Mouse (Mus musculus): ENCODE data around the gene Rbbp6. TPM values are rescaled to one million over a fixed set of nuclear protein-coding genes. Genes with fewer than 3 reads are reported as not detected.
A peak's percentile ranks its signal among the peaks of the same experiment; 100 is the strongest.

Gene Rbbp6
- polyA plus RNA-seq (2015; fragmentation: Nextera tagmentation; extraction: Ambion mirVana), result 30.6 and 31.9 TPM in 2 replicates

- H3K9ac ChIP-seq, result no peak within 1 kb of the TSS
- no peak within 1 kb of the TSS for H3K27ac ChIP-seq
- no peak for ATAC-seq (replicated peaks; ENCODE audit: low FRiP score)
- WGBS, result 80% methylated on average over 5 of the region's 5 CpGs
- no peak within 1 kb of the TSS for H3K4me2 ChIP-seq
- H3K4me1 ChIP-seq, result peaks cover 5% of the 10 kb centered on the region; the same call in 1 of the 2 replicates
- no peaks in the 10 kb centered on the region for H3K27me3 ChIP-seq
- no peaks in the 10 kb centered on the region for H3K9me3 ChIP-seq (replicated peaks)
- no peaks in the 10 kb centered on the region for H3K36me3 ChIP-seq
- no peak within 1 kb of the TSS for H3K4me3 ChIP-seq (replicated peaks)
These were observed at the start of gene Rbbp6 for GRCm38 (mm10) chr7:122965386-122965785. Gene Rbbp6, plus strand, starts transcription at chr7:122965686.

- Histone ChIP-seq H3K27me3 (no peaks in the 10 kb centered on the region; the same call in 1 of the 2 replicates), H3K4me2 (no peak overlapping the region), H3K9me3 (replicated peaks) (no peaks in the 10 kb centered on the region), H3K27ac (no peak overlapping the region), H3K4me1 (no peaks in the 10 kb centered on the region), H3K4me3 (replicated peaks) (no peak overlapping the region), H3K36me3 (no peaks in the 10 kb centered on the region), H3K9ac (no peak overlapping the region)
- 0 out of 2 replicates have a peak, but pooled peaks have one; percentile 43 for ATAC-seq (replicated peaks; ENCODE audit: low FRiP score)
- WGBS, result 48% methylated on average over 13 of the region's 13 CpGs
These were observed 45.5 kb upstream of the Rbbp6 start for GRCm38 (mm10) chr7:122919728-122920582.

GRCm38 (mm10) chr7:122921537-122921936, 43.9 kb upstream of the Rbbp6 start:
- Histone ChIP-seq H3K36me3 (no peaks in the 10 kb centered on the region), H3K27ac (no peak overlapping the region), H3K9ac (no peak overlapping the region), H3K4me2 (no peak overlapping the region), H3K9me3 (replicated peaks) (no peaks in the 10 kb centered on the region), H3K4me3 (replicated peaks) (no peak overlapping the region), H3K4me1 (no peaks in the 10 kb centered on the region), H3K27me3 (no peaks in the 10 kb centered on the region; the same call in 1 of the 2 replicates)
- WGBS, result 85% methylated on average over 9 of the region's 9 CpGs
- no peak for ATAC-seq (replicated peaks; ENCODE audit: low FRiP score)

- 71% methylated on average over 3 of the region's 3 CpGs for WGBS
- Histone ChIP-seq H3K4me2 (no peak overlapping the region), H3K4me1 (no peaks in the 10 kb centered on the region), H3K9ac (no peak overlapping the region), H3K9me3 (replicated peaks) (no peaks in the 10 kb centered on the region), H3K27ac (no peak overlapping the region), H3K36me3 (no peaks in the 10 kb centered on the region), H3K4me3 (replicated peaks) (no peak overlapping the region), H3K27me3 (no peaks in the 10 kb centered on the region)
- ATAC-seq (replicated peaks; ENCODE audit: low FRiP score), result no peak
These were observed 41.2 kb upstream of the Rbbp6 start for GRCm38 (mm10) chr7:122924256-122924655.

GRCm38 (mm10) chr7:122930494-122930893, 35.0 kb upstream of the Rbbp6 start:
- no peak overlapping the region for H3K4me2 ChIP-seq
- H3K4me3 ChIP-seq (replicated peaks), result no peak overlapping the region
- H3K27me3 ChIP-seq, result no peaks in the 10 kb centered on the region
- H3K36me3 ChIP-seq, result no peaks in the 10 kb centered on the region
- 37% methylated on average over 3 of the region's 3 CpGs for WGBS
- H3K27ac ChIP-seq, result no peak overlapping the region
- H3K9me3 ChIP-seq (replicated peaks), result no peaks in the 10 kb centered on the region
- H3K9ac ChIP-seq, result no peak overlapping the region
- H3K4me1 ChIP-seq, result no peaks in the 10 kb centered on the region
- no peak for ATAC-seq (replicated peaks; ENCODE audit: low FRiP score)

- H3K9ac ChIP-seq, result no peak overlapping the region
- 3% methylated on average over 1 of the region's 1 CpGs for WGBS
These were observed 33.3 kb upstream of the Rbbp6 start for GRCm38 (mm10) chr7:122932171-122932570.

GRCm38 (mm10) chr7:122936626-122937025, 28.9 kb upstream of the Rbbp6 start:
- ATAC-seq (replicated peaks; ENCODE audit: low FRiP score), result no peak
- Histone ChIP-seq H3K4me2 (no peak overlapping the region), H3K9ac (no peak overlapping the region), H3K27me3 (no peaks in the 10 kb centered on the region), H3K4me1 (no peaks in the 10 kb centered on the region), H3K36me3 (no peaks in the 10 kb centered on the region), H3K27ac (no peak overlapping the region), H3K9me3 (replicated peaks) (no peaks in the 10 kb centered on the region), H3K4me3 (replicated peaks) (no peak overlapping the region)

More at GRCm38 (mm10) chr7:122932171-122932570, 33.3 kb upstream of the Rbbp6 start:
- no peaks in the 10 kb centered on the region for H3K27me3 ChIP-seq
- H3K36me3 ChIP-seq, result no peaks in the 10 kb centered on the region
- H3K4me2 ChIP-seq, result no peak overlapping the region
- no peak overlapping the region for H3K4me3 ChIP-seq (replicated peaks)
- H3K27ac ChIP-seq, result no peak overlapping the region
- ATAC-seq (replicated peaks; ENCODE audit: low FRiP score), result no peak
- no peaks in the 10 kb centered on the region for H3K9me3 ChIP-seq (replicated peaks)
- H3K4me1 ChIP-seq, result no peaks in the 10 kb centered on the region

- Histone ChIP-seq H3K4me1 (no peaks in the 10 kb centered on the region), H3K27me3 (no peaks in the 10 kb centered on the region), H3K36me3 (no peaks in the 10 kb centered on the region), H3K9me3 (replicated peaks) (no peaks in the 10 kb centered on the region), H3K27ac (no peak overlapping the region), H3K4me2 (no peak overlapping the region), H3K4me3 (replicated peaks) (no peak overlapping the region), H3K9ac (no peak overlapping the region)
- ATAC-seq (replicated peaks; ENCODE audit: low FRiP score), result no peak
- 72% methylated on average over 1 of the region's 1 CpGs for WGBS
These were observed 27.3 kb upstream of the Rbbp6 start for GRCm38 (mm10) chr7:122938197-122938596.

GRCm38 (mm10) chr7:122939181-122939580, 26.3 kb upstream of the Rbbp6 start:
- Histone ChIP-seq H3K9me3 (replicated peaks) (no peaks in the 10 kb centered on the region), H3K4me3 (replicated peaks) (no peak overlapping the region), H3K4me2 (no peak overlapping the region), H3K4me1 (no peaks in the 10 kb centered on the region), H3K36me3 (no peaks in the 10 kb centered on the region), H3K9ac (no peak overlapping the region), H3K27ac (no peak overlapping the region), H3K27me3 (no peaks in the 10 kb centered on the region)
- 72% methylated on average over 3 of the region's 3 CpGs for WGBS
- ATAC-seq (replicated peaks; ENCODE audit: low FRiP score), result no peak

- H3K9me3 ChIP-seq (replicated peaks), result no peaks in the 10 kb centered on the region
- no peak overlapping the region for H3K27ac ChIP-seq
- ATAC-seq (replicated peaks; ENCODE audit: low FRiP score), result no peak
- H3K4me1 ChIP-seq, result no peaks in the 10 kb centered on the region
- H3K4me2 ChIP-seq, result peak overlapping the region; percentile 34
- no peak overlapping the region for H3K9ac ChIP-seq
- no peaks in the 10 kb centered on the region for H3K36me3 ChIP-seq
- WGBS, result 16% methylated on average over 12 of the region's 12 CpGs
- H3K4me3 ChIP-seq (replicated peaks), result 0 out of 2 replicates have a peak overlapping the region, but pooled peaks have one; percentile 3
- no peaks in the 10 kb centered on the region for H3K27me3 ChIP-seq
These were observed 25.0 kb upstream of the Rbbp6 start for GRCm38 (mm10) chr7:122940371-122941075.

GRCm38 (mm10) chr7:122942111-122942510, 23.4 kb upstream of the Rbbp6 start:
- no peaks in the 10 kb centered on the region for H3K36me3 ChIP-seq
- no peak overlapping the region for H3K9ac ChIP-seq
- H3K4me3 ChIP-seq (replicated peaks), result no peak overlapping the region
- WGBS, result 91% methylated on average over 8 of the region's 8 CpGs
- no peak overlapping the region for H3K4me2 ChIP-seq
- H3K27me3 ChIP-seq, result no peaks in the 10 kb centered on the region
- ATAC-seq (replicated peaks; ENCODE audit: low FRiP score), result no peak
- H3K9me3 ChIP-seq (replicated peaks), result no peaks in the 10 kb centered on the region
- no peak overlapping the region for H3K27ac ChIP-seq
- no peaks in the 10 kb centered on the region for H3K4me1 ChIP-seq

- H3K9ac ChIP-seq, result no peak overlapping the region
- H3K4me3 ChIP-seq (replicated peaks), result no peak overlapping the region
- H3K27me3 ChIP-seq, result no peaks in the 10 kb centered on the region
- H3K4me1 ChIP-seq, result no peaks in the 10 kb centered on the region
- 4% methylated on average over 1 of the region's 1 CpGs for WGBS
- H3K4me2 ChIP-seq, result no peak overlapping the region
- no peaks in the 10 kb centered on the region for H3K9me3 ChIP-seq (replicated peaks)
- H3K36me3 ChIP-seq, result no peaks in the 10 kb centered on the region
- H3K27ac ChIP-seq, result no peak overlapping the region
- ATAC-seq (replicated peaks; ENCODE audit: low FRiP score), result no peak; the same call in 1 of the 2 replicates
These were observed 20.3 kb upstream of the Rbbp6 start for GRCm38 (mm10) chr7:122945149-122945548.

All from kidney, embryonic 15.5 days (tissue).